Mouse (Mus musculus): ENCODE data around the gene Plekhm1.
"Not testable (repeated sequence)": the region's sequence is repeated elsewhere in the genome, so short reads cannot be mapped to it uniquely, and the experiment has no call there.

- TF ChIP-seq POLR2A (IDR thresholded peaks at IDR 0.05; ENCODE audit: control insufficient read depth, low read depth, low read length); CTCF (IDR thresholded peaks at IDR 0.05; ENCODE audit: control insufficient read depth, insufficient read depth, insufficient replicate concordance, low read depth, low read length): not testable (repeated sequence)
Measured at GRCm38 (mm10) chr11:103451105-103451504, 38.6 kb upstream of the Plekhm1 start.
